Mouse (Mus musculus) forebrain, embryonic 16.5 days (tissue): ENCODE data around the gene Vmn1r194. TPM values are rescaled to one million over a fixed set of nuclear protein-coding genes. Genes with fewer than 3 reads are reported as not detected.
"Not testable (repeated sequence)": the region's sequence is repeated elsewhere in the genome, so short reads cannot be mapped to it uniquely, and the experiment has no call there.

ENCODE experiments used
- ATAC-seq: fragments of 200-750 bp; cut with Nextera tagmentation; 2 replicates; pipeline ENCODE4 v1.8.0; 2017; ENCODE audit warnings: mild to moderate bottlenecking, moderate library complexity
- H3K27ac ChIP-seq: fragments of 300-500 bp; sonication (generic); 2 replicates; pipeline ENCODE4 v1.5.1; 2014; ENCODE audit warnings: low read length, control low read depth
- H3K27me3 ChIP-seq: fragments of 300-500 bp; sonication (generic); replicated peaks from 2 replicates; pipeline ENCODE4 v1.6.1; 2014; ENCODE audit warnings: low read length; ENCODE audit not compliant: control insufficient read depth, insufficient read depth
- H3K36me3 ChIP-seq: fragments of 300-500 bp; sonication (generic); 2 replicates; pipeline ENCODE4 v1.6.1; 2014; ENCODE audit not compliant: control insufficient read depth, insufficient read depth
- H3K4me1 ChIP-seq: fragments of 300-500 bp; sonication (generic); replicated peaks from 2 replicates; pipeline ENCODE4 v1.6.1; 2014; ENCODE audit warnings: low read length; ENCODE audit not compliant: control insufficient read depth, insufficient read depth
- H3K4me2 ChIP-seq: fragments of 300-500 bp; sonication (generic); 2 replicates; pipeline ENCODE4 v1.6.1; 2014; ENCODE audit warnings: mild to moderate bottlenecking, low read length, control low read depth
- H3K4me3 ChIP-seq: fragments of 300-500 bp; sonication (generic); replicated peaks from 2 replicates; pipeline ENCODE4 v1.5.1; 2014; ENCODE audit warnings: mild to moderate bottlenecking, low read length, control low read depth
- H3K9ac ChIP-seq: fragments of 300-500 bp; sonication (generic); replicated peaks from 2 replicates; pipeline ENCODE4 v1.6.1; 2014; ENCODE audit warnings: low read depth, low read length, control low read depth
- H3K9me3 ChIP-seq: fragments of 300-500 bp; sonication (generic); 2 replicates; pipeline ENCODE4 v1.6.1; 2016; ENCODE audit warnings: low read length; ENCODE audit not compliant: control insufficient read depth
- WGBS: fragments of 180-500 bp; shearing (Covaris S2); extraction: QIAGEN DNeasy Blood & Tissue Kit; methylation state at CpG from one replicate; pipeline ENCODE4 v1.1.7; 2014; 5-methylcytosine and 5-hydroxymethylcytosine counted together
- microRNA-seq: library from miRNA; unstranded; fragments of <30 nt; microRNA quantifications from one replicate; pipeline ENCODE4, GENCODE M21; 2017
- polyA plus RNA-seq: library from polyadenylated mRNA; unstranded; fragments of >200 nt; fragmentation: Nextera tagmentation; extraction: Ambion mirVana; gene quantifications from 2 replicates; pipeline ENCODE4 v1.2.1, GENCODE M21; 2015

Vmn1r194 gene
- polyA plus RNA-seq = not detected in 2 replicates

DNA sequence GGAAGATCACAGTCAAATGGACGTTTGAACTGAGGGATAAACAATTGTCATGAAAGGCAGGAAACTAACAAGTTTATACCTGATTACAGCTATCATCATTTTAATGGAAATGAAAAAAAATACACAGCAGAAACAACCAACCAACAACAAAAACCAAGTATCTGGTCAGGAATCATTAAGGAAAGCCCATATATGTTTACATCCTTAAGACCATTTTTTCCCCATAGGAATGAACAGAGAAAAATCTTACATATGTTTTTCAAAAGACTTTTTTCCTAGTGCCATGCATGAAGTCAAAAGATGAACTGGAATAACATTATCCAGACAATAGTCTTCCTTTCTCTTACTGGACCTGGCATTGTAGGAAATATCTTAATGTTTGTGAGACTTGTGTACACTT lies at the start of gene Vmn1r194:
Vmn1r194 (plus strand) TSS at position 301 of the 400 bp plus-strand sequence.
- H3K27me3 ChIP-seq = no peaks in the 10 kb centered on the region
- H3K9me3 ChIP-seq = no peaks in the 10 kb centered on the region
- ATAC-seq = no peak
- no peaks in the 10 kb centered on the region for H3K36me3 ChIP-seq
- no peak within 1 kb of the TSS for H3K4me2 ChIP-seq
- no peak within 1 kb of the TSS for H3K4me3 ChIP-seq
- no peak within 1 kb of the TSS for H3K27ac ChIP-seq
- H3K9ac ChIP-seq = no peak within 1 kb of the TSS
- no peaks in the 10 kb centered on the region for H3K4me1 ChIP-seq
- 43% methylated on average over 1 of the region's 1 CpGs for WGBS

DNA sequence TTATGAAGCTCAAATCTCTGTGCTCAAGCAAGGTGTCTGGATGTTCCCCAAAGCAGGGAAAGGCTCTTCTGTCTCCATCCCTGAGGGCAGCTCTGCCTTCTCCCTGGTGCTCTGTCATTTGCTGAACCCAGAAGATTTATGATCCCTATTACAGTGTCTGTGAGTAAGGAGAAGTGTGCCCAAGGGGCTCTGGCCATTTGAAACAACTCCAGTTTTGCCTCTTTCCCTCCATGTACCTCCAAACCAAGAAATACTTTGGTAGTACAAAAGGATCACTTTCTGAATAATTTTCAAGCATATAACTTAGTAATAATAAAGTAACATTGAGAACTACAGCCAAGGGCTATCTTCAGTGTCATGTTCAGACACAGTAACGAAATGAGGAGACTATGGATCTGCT lies 21.0 kb upstream of the Vmn1r194 start, which contains the start of gene Vmn1r193:
Vmn1r193 (minus strand) TSS at position 101 of the 400 bp plus-strand sequence.
- 78% methylated on average over 1 of the region's 1 CpGs for WGBS
- not testable (repeated sequence) for H3K9me3 ChIP-seq, H3K36me3 ChIP-seq, ATAC-seq, H3K4me3 ChIP-seq, H3K4me2 ChIP-seq, H3K27me3 ChIP-seq, H3K9ac ChIP-seq, H3K27ac ChIP-seq, H3K4me1 ChIP-seq

GRCm38 (mm10) chr13:22270222-22270621 lies 26.2 kb downstream of the Vmn1r194 start, which contains the start of gene Vmn1r195:
Vmn1r195 (plus strand) TSS chr13:22270522.
- not testable (repeated sequence) for H3K27ac ChIP-seq, H3K36me3 ChIP-seq, H3K9ac ChIP-seq, H3K4me1 ChIP-seq, H3K9me3 ChIP-seq, H3K4me2 ChIP-seq, ATAC-seq, H3K27me3 ChIP-seq, H3K4me3 ChIP-seq
- WGBS = 91% methylated on average over 1 of the region's 1 CpGs

DNA sequence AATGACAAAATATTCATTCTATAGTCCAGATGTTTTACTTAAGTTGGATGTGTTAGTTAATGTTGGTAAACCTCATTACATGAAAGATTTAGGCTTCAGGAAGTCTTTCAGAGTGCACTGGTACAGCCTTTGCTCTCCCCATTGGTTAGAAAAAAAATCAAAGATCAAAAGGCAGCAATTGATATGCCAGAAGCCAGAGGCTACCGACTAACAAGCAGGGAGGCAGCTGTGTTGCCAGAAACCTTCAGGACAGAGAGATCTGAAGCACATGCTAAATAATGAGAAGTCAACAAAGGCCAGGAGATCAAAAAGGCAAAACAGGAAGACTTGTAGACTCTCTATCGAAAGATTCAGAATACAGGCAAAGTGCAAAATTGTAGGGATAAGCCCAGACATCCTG lies 27.7 kb downstream of the Vmn1r194 start:
- Histone ChIP-seq H3K4me3 (no peak overlapping the region), H3K27ac (no peak overlapping the region), H3K4me1 (no peaks in the 10 kb centered on the region), H3K36me3 (no peaks in the 10 kb centered on the region), H3K4me2 (no peak overlapping the region), H3K9ac (no peak overlapping the region), H3K9me3 (no peaks in the 10 kb centered on the region), H3K27me3 (no peaks in the 10 kb centered on the region)
- no peak for ATAC-seq
- 55% methylated on average over 2 of the region's 2 CpGs for WGBS

DNA sequence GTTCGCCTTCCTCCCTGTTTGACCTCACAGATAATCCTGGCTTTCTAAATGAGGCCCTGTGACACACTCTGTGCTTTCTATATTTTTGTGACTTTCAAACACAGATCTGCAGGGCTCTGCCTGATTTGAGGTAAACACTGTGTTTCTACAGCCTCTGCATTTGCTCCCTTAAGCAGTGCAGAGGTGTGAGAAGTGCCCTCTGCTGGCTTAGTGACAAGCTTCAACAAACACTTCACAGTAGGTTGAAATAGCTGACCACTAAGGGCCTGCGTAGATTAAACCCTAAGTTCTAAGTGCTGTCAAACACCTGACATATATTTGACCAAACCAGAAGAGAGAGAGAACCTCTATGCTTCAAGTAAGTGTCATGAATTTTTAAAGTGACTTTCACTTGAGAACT lies 40.6 kb downstream of the Vmn1r194 start:
- WGBS = 80% methylated on average over 2 of the region's 2 CpGs
- Histone ChIP-seq H3K4me2 (no peak overlapping the region), H3K4me1 (no peaks in the 10 kb centered on the region), H3K4me3 (no peak overlapping the region), H3K36me3 (no peaks in the 10 kb centered on the region), H3K27ac (no peak overlapping the region), H3K9ac (no peak overlapping the region), H3K9me3 (no peaks in the 10 kb centered on the region), H3K27me3 (no peaks in the 10 kb centered on the region)
- no peak for ATAC-seq

DNA sequence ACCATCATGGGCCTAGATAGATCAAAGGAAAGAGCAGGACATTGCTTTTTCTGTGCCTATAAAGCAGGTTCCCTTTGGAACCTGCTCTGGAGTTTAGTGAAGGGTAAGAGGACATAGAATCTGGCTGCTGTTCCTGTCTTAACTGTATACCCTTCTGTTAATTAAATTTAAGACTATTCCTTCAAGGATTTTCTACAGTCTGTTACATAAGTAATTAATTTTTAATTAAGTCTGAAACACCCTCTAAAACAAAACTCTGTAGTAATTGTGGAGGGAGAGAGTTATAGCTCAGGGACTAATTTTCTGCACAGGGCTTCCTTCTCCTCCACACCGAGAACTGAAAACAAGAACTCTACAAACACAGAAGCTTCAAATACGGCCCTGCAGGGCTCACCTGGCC lies 45.6 kb downstream of the Vmn1r194 start, which contains the start of gene Vmn1r196:
Vmn1r196 (plus strand) TSS at position 301 of the 400 bp plus-strand sequence.
- no peak within 1 kb of the TSS for H3K4me3 ChIP-seq

More for the DNA sequence above, 45.6 kb downstream of the Vmn1r194 start, which contains the start of gene Vmn1r196:
- no peaks in the 10 kb centered on the region for H3K36me3 ChIP-seq
- H3K27me3 ChIP-seq = no peaks in the 10 kb centered on the region
- H3K4me2 ChIP-seq = no peak within 1 kb of the TSS
- no peaks in the 10 kb centered on the region for H3K9me3 ChIP-seq
- H3K9ac ChIP-seq = no peak within 1 kb of the TSS
- WGBS = 77% methylated on average over 2 of the region's 2 CpGs
- H3K4me1 ChIP-seq = no peaks in the 10 kb centered on the region
- ATAC-seq = no peak
- H3K27ac ChIP-seq = no peak within 1 kb of the TSS

Small RNA genes within 50 kb of the gene (microRNA-seq; reads per million reads assigned to microRNA genes)
- not detected for gene Gm23282
- not detected for gene Gm25084

Other genes with a start within 250 kb of the Vmn1r194 start
- 0.19 TPM in 1 of 2 replicates, not detected in the other for gene Prss16, start 234.5 kb upstream of the Vmn1r194 start, polyA plus RNA-seq
- not detected in 2 replicates for gene Hist1h2ah, start 208.6 kb upstream of the Vmn1r194 start, polyA plus RNA-seq
- gene Hist1h2bk, start 208.3 kb upstream of the Vmn1r194 start, polyA plus RNA-seq = 3.3 TPM in 1 of 2 replicates, not detected in the other
- gene Hist1h4i, start 202.9 kb upstream of the Vmn1r194 start, polyA plus RNA-seq = 14.0 and 14.5 TPM in 2 replicates
- 8.5 and 13.4 TPM in 2 replicates for gene Hist1h2ag, start 201.3 kb upstream of the Vmn1r194 start, polyA plus RNA-seq
- 2.1 and 3.1 TPM in 2 replicates for gene Hist1h2bj, start 201.0 kb upstream of the Vmn1r194 start, polyA plus RNA-seq
- gene Vmn1r188, start 159.8 kb upstream of the Vmn1r194 start, polyA plus RNA-seq = 0.04 TPM in 1 of 2 replicates, not detected in the other
- not detected in 2 replicates for gene Vmn1r189, start 138.4 kb upstream of the Vmn1r194 start, polyA plus RNA-seq
- gene Vmn1r191, start 60.2 kb upstream of the Vmn1r194 start, polyA plus RNA-seq = not detected in 2 replicates
- gene Vmn1r192, start 53.1 kb upstream of the Vmn1r194 start, polyA plus RNA-seq = not detected in 2 replicates
- not detected in 2 replicates for gene Vmn1r193, start 21.1 kb upstream of the Vmn1r194 start, polyA plus RNA-seq
- gene Vmn1r195, start 26.3 kb downstream of the Vmn1r194 start, polyA plus RNA-seq = not detected in 2 replicates
- not detected in 2 replicates for gene Vmn1r196, start 45.7 kb downstream of the Vmn1r194 start, polyA plus RNA-seq
- gene Vmn1r197, start 80.4 kb downstream of the Vmn1r194 start, polyA plus RNA-seq = not detected in 2 replicates
- not detected in 2 replicates for gene Vmn1r198, start 106.1 kb downstream of the Vmn1r194 start, polyA plus RNA-seq
- not detected in 2 replicates for gene Vmn1r199, start 135.6 kb downstream of the Vmn1r194 start, polyA plus RNA-seq
- not detected in 2 replicates for gene Vmn1r200, start 146.2 kb downstream of the Vmn1r194 start, polyA plus RNA-seq
- gene Vmn1r201, start 227.7 kb downstream of the Vmn1r194 start, polyA plus RNA-seq = not detected in 2 replicates